ENCODE assay signal across 8 mouse cellular contexts in the genomic region with DNA sequence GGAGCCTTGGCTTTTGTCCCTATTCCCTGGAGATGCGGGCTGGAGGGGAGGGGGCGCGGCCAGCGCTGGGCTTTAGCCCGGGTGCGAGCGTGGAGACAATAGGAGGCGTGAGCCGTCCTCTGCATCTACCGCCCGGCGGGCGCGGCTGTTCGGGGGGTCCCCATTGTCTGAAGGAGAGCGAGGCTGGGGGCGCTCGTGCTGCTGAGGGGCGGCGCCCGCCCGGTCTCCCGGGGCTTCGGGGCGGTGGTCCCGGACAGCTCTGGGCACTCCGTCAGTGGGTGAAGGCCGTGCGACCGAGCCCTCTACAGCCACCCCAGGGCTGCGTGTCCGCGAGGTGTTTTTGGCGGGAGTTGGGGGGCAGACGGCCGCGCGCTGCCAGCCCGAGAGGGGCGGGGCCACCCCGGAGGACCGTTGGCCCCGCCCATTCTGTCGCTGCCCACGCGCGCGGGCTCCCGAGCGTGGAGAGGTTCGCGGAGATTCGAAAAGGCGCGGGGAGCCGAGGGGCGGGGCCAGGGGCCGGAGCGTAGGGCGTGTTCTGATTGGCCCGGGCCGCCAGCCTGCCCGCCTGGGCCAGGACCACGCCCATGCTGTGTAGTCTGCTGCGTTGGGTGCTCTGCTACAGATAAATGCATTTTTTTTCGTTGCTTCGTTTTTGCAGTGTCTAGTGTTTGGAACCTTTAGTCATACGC. TPM values are rescaled to one million over a fixed set of nuclear protein-coding genes. Genes with fewer than 3 reads are reported as not detected.
DNase-seq lines count a peak whose midpoint lies in the region; ATAC-seq lines count a peak whose summit lies in the region.

No protein-coding gene starts in this region.

- under 1% methylated on average over 56 of the region's 68 CpGs for WGBS in hindbrain, embryonic 16.5 days
- WGBS in macrophage (ENCODE audit: missing documents) = under 1% methylated on average over 63 of the region's 68 CpGs

- peak overlapping the region; percentile 96 for H3K4me3 ChIP-seq in hindbrain, embryonic 16.5 days (ENCODE audit: low read length)
- H3K4me3 ChIP-seq in macrophage (ENCODE audit: inconsistent target) = peak overlapping the region; percentile 49

- no peaks in the 10 kb centered on the region for H3K27me3 ChIP-seq in hindbrain, embryonic 16.5 days (replicated peaks; ENCODE audit: control insufficient read depth, insufficient read depth, low read length)

- peak; percentile 95 for DNase-seq in R1 (ENCODE audit: low read depth, low spot score)
- DNase-seq in cerebellum, postnatal 25 days = peak; percentile 98 to 99
- peak; percentile 89 to 92 for DNase-seq in frontal cortex, postnatal 36 days (ENCODE audit: low spot score in 2 of 2)
- peak; percentile 96 to 97 for DNase-seq in left cerebral cortex, adult 18-20 months (ENCODE audit: low spot score in 2 of 2)
- peak; percentile 96 for DNase-seq in right cerebral cortex, adult 18-20 months
- DNase-seq in urinary bladder, postnatal 10 days (ENCODE audit: low spot score) = peak; percentile 80

- H3K27ac ChIP-seq in hindbrain, embryonic 16.5 days (ENCODE audit: low read depth, low read length) = peak overlapping the region; percentile 99
- H3K27ac ChIP-seq in macrophage = peak overlapping the region; percentile 63

- peaks cover 18% of the 10 kb centered on the region for H3K36me3 ChIP-seq in hindbrain, embryonic 16.5 days (ENCODE audit: control insufficient read depth, insufficient read depth, low read length)
- H3K36me3 ChIP-seq in macrophage (ENCODE audit: inconsistent target) = 0 out of 2 replicates have a peak, but pooled peaks cover under 1% of the 10 kb centered on the region

- peak overlapping the region; percentile 97 for H3K9ac ChIP-seq in hindbrain, embryonic 16.5 days (ENCODE audit: low read depth, low read length)

- H3K4me2 ChIP-seq in hindbrain, embryonic 16.5 days (ENCODE audit: low read length) = peak overlapping the region; percentile 74

- peaks cover 43% of the 10 kb centered on the region for H3K4me1 ChIP-seq in hindbrain, embryonic 16.5 days (ENCODE audit: control insufficient read depth, insufficient read depth, low read depth, low read length)

- ATAC-seq in hindbrain, embryonic 16.5 days = peak; percentile 83

- peaks cover 23% of the 10 kb centered on the region for H3K79me2 ChIP-seq in macrophage (ENCODE audit: inconsistent target)

- H3K9me3 ChIP-seq in hindbrain, embryonic 16.5 days (ENCODE audit: control insufficient read depth, low read length) = no peaks in the 10 kb centered on the region

RNA-seq across cellular contexts. Expression of gene Stmn1, which starts 0.6 kb away (rescaled TPM):
- 5,655 and 5,657 TPM in 2 replicates for polyA plus RNA-seq in hindbrain, embryonic 16.5 days (2015; fragmentation: Nextera tagmentation; extraction: Ambion mirVana)
- total RNA-seq in left cerebral cortex, adult 18-20 months (2021) = 1,000 to 10,000 TPM; 1,034 to 1,073 TPM
- 10 to 100 TPM in 3 of 26 experiments, 1 to 10 TPM in 20, under 1 TPM in 1, not detected in 2; 0.77 to 22.3 (median 3.2) TPM for total RNA-seq in macrophage (2018; cell fraction: chromatin; rRNA removed)
- 10 to 100 TPM; 12.5 to 95.0 (median 40.8) TPM for total RNA-seq in macrophage (2018; cell fraction: cytosol; rRNA removed)
- total RNA-seq in macrophage (2018; cell fraction: nucleus; rRNA removed) = 10 to 100 TPM in 11 of 26 experiments, 1 to 10 TPM in 15; 3.1 to 57.6 (median 8.7) TPM
- 41.9 to 100 TPM (median 93.4 TPM) in 3 replicates for polyA plus RNA-seq in macrophage (2018)

RNA-seq across cellular contexts. Expression of gene Paqr7, which starts 27.8 kb away (rescaled TPM):
- 40.5 and 46.7 TPM in 2 replicates for polyA plus RNA-seq in hindbrain, embryonic 16.5 days (2015; fragmentation: Nextera tagmentation; extraction: Ambion mirVana)
- 10 to 100 TPM; 63.5 to 70.1 TPM for total RNA-seq in left cerebral cortex, adult 18-20 months (2021)
- total RNA-seq in macrophage (2018; cell fraction: chromatin; rRNA removed) = 10 to 100 TPM in 6 of 26 experiments, 1 to 10 TPM in 17, under 1 TPM in 3; 0.66 to 22.0 (median 3.5) TPM
- 10 to 100 TPM; 11.1 to 34.5 (median 22.6) TPM for total RNA-seq in macrophage (2018; cell fraction: cytosol; rRNA removed)
- total RNA-seq in macrophage (2018; cell fraction: nucleus; rRNA removed) = 10 to 100 TPM in 22 of 26 experiments, 1 to 10 TPM in 4; 1.7 to 31.3 (median 13.6) TPM
- polyA plus RNA-seq in macrophage (2018) = 19.1 to 34.9 TPM (median 31.0 TPM) in 3 replicates

RNA-seq across cellular contexts. Expression of gene Aunip, which starts 42.1 kb away (rescaled TPM):
- 2.4 and 2.9 TPM in 2 replicates for polyA plus RNA-seq in hindbrain, embryonic 16.5 days (2015; fragmentation: Nextera tagmentation; extraction: Ambion mirVana)
- total RNA-seq in left cerebral cortex, adult 18-20 months (2021) = under 1 TPM in 1 of 2 experiments, not detected in 1; 0.54 TPM
- total RNA-seq in macrophage (2018; cell fraction: chromatin; rRNA removed) = 1 to 10 TPM in 4 of 26 experiments, under 1 TPM in 8, not detected in 14; 0.58 to 2.0 (median 0.75) TPM
- 1 to 10 TPM in 3 of 26 experiments, under 1 TPM in 23; 0.09 to 1.3 (median 0.68) TPM for total RNA-seq in macrophage (2018; cell fraction: cytosol; rRNA removed)
- 1 to 10 TPM in 5 of 26 experiments, under 1 TPM in 11, not detected in 10; 0.39 to 7.2 (median 0.76) TPM for total RNA-seq in macrophage (2018; cell fraction: nucleus; rRNA removed)
- 0.18 to 6.2 TPM (median 1.8 TPM) in 3 replicates for polyA plus RNA-seq in macrophage (2018)

Comparison
In these comparisons a context has a peak if more than half of its experiments do, and no peak if none do; other contexts are left out.
1. Peak in every context shown above with its lines: DNase-seq, ATAC-seq, H3K4me3 ChIP-seq and H3K27ac ChIP-seq.
2. RNA of gene Stmn1, which starts 0.6 kb away (polyA plus RNA-seq): 5,655 to 5,657 TPM in hindbrain, embryonic 16.5 days; 41.9 to 100 TPM in macrophage; every median in the first group is over 10 times any median in the second.